Comparison of ENCODE assay signal across 21 mouse cellular contexts in genomic region chr15:79997988-79998387, GRCm38 (mm10).
"Had no signal": no experiment of that assay in that cellular context is flagged by ENCODE, and none has a peak within 500 bp of the region (broad histone marks: within the 10 kb centered on the region; RNA-seq: fewer than 3 reads in every experiment).

No protein-coding gene starts in this region.

- H3K4me1 ChIP-seq: hindbrain, embryonic 13.5 days; hindbrain, embryonic 15.5 days had no signal

- H3K4me3 ChIP-seq: heart, adult 2 months; heart, embryonic 13.5 days; heart, embryonic 15.5 days; hindbrain, embryonic 13.5 days; hindbrain, embryonic 15.5 days; layer of hippocampus, adult 2 months; left cerebral cortex, adult 2 months had no signal

- H3K4me2 ChIP-seq: heart, embryonic 11.5 days; heart, embryonic 13.5 days; heart, embryonic 15.5 days; hindbrain, embryonic 13.5 days; hindbrain, embryonic 15.5 days had no signal

- H3K9me3 ChIP-seq: heart, embryonic 13.5 days; heart, embryonic 15.5 days; hindbrain, embryonic 13.5 days; hindbrain, embryonic 15.5 days had no signal

- DNase-seq: forebrain, postnatal 0 days; gastrocnemius, postnatal 14 days; gastrocnemius, postnatal 36 days; heart, adult 11 months; heart, adult 2 months; heart, postnatal 36 days; kidney, adult 11 months; kidney, adult 2 months; kidney, postnatal 10 days; kidney, postnatal 25 days; kidney, postnatal 4 days; liver had no signal

- H3K27me3 ChIP-seq: hindbrain, embryonic 13.5 days; hindbrain, embryonic 15.5 days had no signal

- H3K27ac ChIP-seq: heart, adult 2 months; heart, embryonic 13.5 days; heart, embryonic 15.5 days; hindbrain, embryonic 13.5 days; hindbrain, embryonic 15.5 days; hindbrain, postnatal 0 days; layer of hippocampus, adult 2 months; left cerebral cortex, adult 2 months had no signal

- ATAC-seq: forebrain, postnatal 0 days; hindbrain, postnatal 0 days; intestine, embryonic 16.5 days had no signal

- H3K36me3 ChIP-seq: heart, embryonic 15.5 days; hindbrain, embryonic 13.5 days; hindbrain, embryonic 15.5 days had no signal

- H3K9ac ChIP-seq: forebrain, postnatal 0 days; heart, embryonic 13.5 days; heart, embryonic 15.5 days; hindbrain, embryonic 13.5 days; hindbrain, embryonic 15.5 days had no signal
